Mouse (Mus musculus) Patski (cell line): Measurements from ENCODE around the gene Frmd7. TPM values are rescaled to one million over a fixed set of nuclear protein-coding genes. Genes with fewer than 3 reads are reported as not detected.

Experiments used
- ATAC-seq: fragments of 100-300 bp; one replicate; pipeline ENCODE4 v1.8.0; 2021
- CTCF ChIA-PET: fragments of 350-600 bp; sonication (Branson Sonifier 250); formaldehyde crosslinking; loops from one replicate; lab custom pipeline; 2022; ENCODE audit warnings: inconsistent platforms; lab: Charles Lee
- POLR2A ChIA-PET: fragments of 350-600 bp; sonication (Branson Sonifier 250); formaldehyde crosslinking; loops from one replicate; lab custom pipeline; 2022; ENCODE audit warnings: antibody characterized with exemption, inconsistent platforms; lab: Charles Lee
- DNase-seq: peaks from one replicate; pipeline ENCODE4 v3.0.0-alpha.2; 2011; ENCODE audit warnings: low read depth, low spot score
- H3K27me3 ChIP-seq: fragments of 371-371 bp; one replicate; pipeline ENCODE4 v1.5.1; 2021
- CTCF ChIP-seq: fragments of 100-300 bp; IDR thresholded peaks from one replicate; pipeline ENCODE4 v1.5.1; 2021
- in situ Hi-C: fragments of 300-500 bp; cut with MboI; formaldehyde crosslinking; loops from 3 replicates; pipeline ENCODE4 v1.11.1; 2018; ENCODE audit warnings: low pct_unique_long_range_greater_than_20kb, mixed read lengths
- polyA plus RNA-seq: library from polyadenylated mRNA; unstranded; gene quantifications from one replicate; pipeline ENCODE4 v1.2.3, GENCODE M21; 2021

Gene Frmd7
- polyA plus RNA-seq, 1 experiment from 2014 or later, result not detected

GRCm38 (mm10) chrX:50937117-50937516, 5.4 kb downstream of the Frmd7 start:
- POLR2A ChIA-PET, result no interaction called here
- CTCF ChIA-PET, result interaction anchor here (2.4 kb wide), 1 partner anchor 12 kb away, joined by 6 read pairs; no protein-coding TSS in a partner anchor
- H3K27me3 ChIP-seq, result peaks cover 72% of the 10 kb centered on the region
- no peak for TF ChIP-seq CTCF
- no peak for DNase-seq
- in situ Hi-C loops, result no loop called here
- no peak for ATAC-seq

- H3K27me3 ChIP-seq, result peaks cover 50% of the 10 kb centered on the region
- TF ChIP-seq CTCF, result no peak
- in situ Hi-C loops, result no loop called here
- no peak for ATAC-seq
- DNase-seq, result no peak
- POLR2A ChIA-PET, result interaction anchor here (0.5 kb wide), 1 partner anchor 10 kb away, joined by 3 read pairs; no protein-coding TSS in a partner anchor
- CTCF ChIA-PET, result no interaction called here
Observed at GRCm38 (mm10) chrX:50930309-50930708, 12.2 kb downstream of the Frmd7 start.

GRCm38 (mm10) chrX:50926893-50927545, 15.5 kb downstream of the Frmd7 start:
- ATAC-seq (no peak), DNase-seq (no peak)
- POLR2A ChIA-PET, result no interaction called here
- in situ Hi-C loops, result loop anchor here (10.0 kb wide), 1 partner anchor 252 kb away; no protein-coding TSS in a partner anchor
- no peak for TF ChIP-seq CTCF
- peaks cover 37% of the 10 kb centered on the region for H3K27me3 ChIP-seq
- CTCF ChIA-PET, result no interaction called here

- POLR2A ChIA-PET, result no interaction called here
- TF ChIP-seq CTCF, result peak; percentile 38
- CTCF ChIA-PET, result interaction anchor here (0.9 to 1.3 kb wide), 2 partner anchors 14 to 267 kb away, joined by 4 to 6 read pairs; no protein-coding TSS in a partner anchor
- ATAC-seq (no peak), DNase-seq (no peak)
- in situ Hi-C loops, result loop anchor here (10.0 kb wide), 1 partner anchor 250 kb away; no protein-coding TSS in a partner anchor
- H3K27me3 ChIP-seq, result peaks cover 32% of the 10 kb centered on the region
Observed at GRCm38 (mm10) chrX:50924629-50925364, 17.7 kb downstream of the Frmd7 start.

GRCm38 (mm10) chrX:50918754-50919153, 23.8 kb downstream of the Frmd7 start:
- peaks cover 51% of the 10 kb centered on the region for H3K27me3 ChIP-seq
- in situ Hi-C loops, result no loop called here
- ChIA-PET CTCF (no interaction called here), POLR2A (no interaction called here)
- DNase-seq (no peak), ATAC-seq (no peak)
- no peak for TF ChIP-seq CTCF

- ATAC-seq, result no peak
- no peak for TF ChIP-seq CTCF
- CTCF ChIA-PET, result no interaction called here
Observed at GRCm38 (mm10) chrX:50917389-50917788, 25.1 kb downstream of the Frmd7 start.

GRCm38 (mm10) chrX:50909915-50910314, 32.6 kb downstream of the Frmd7 start:
- DNase-seq (no peak), ATAC-seq (no peak)
- POLR2A ChIA-PET, result no interaction called here
- in situ Hi-C loops, result no loop called here
- CTCF ChIA-PET, result no interaction called here
- no peak for TF ChIP-seq CTCF
- peaks cover 61% of the 10 kb centered on the region for H3K27me3 ChIP-seq

More at GRCm38 (mm10) chrX:50917389-50917788, 25.1 kb downstream of the Frmd7 start:
- POLR2A ChIA-PET, result no interaction called here
- peaks cover 56% of the 10 kb centered on the region for H3K27me3 ChIP-seq
- in situ Hi-C loops, result no loop called here
- DNase-seq, result no peak

GRCm38 (mm10) chrX:50903497-50903896, 39.0 kb downstream of the Frmd7 start:
- no peak for TF ChIP-seq CTCF
- DNase-seq, result no peak
- no peak for ATAC-seq
- peaks cover 53% of the 10 kb centered on the region for H3K27me3 ChIP-seq
- ChIA-PET POLR2A (no interaction called here), CTCF (no interaction called here)
- in situ Hi-C loops, result no loop called here

GRCm38 (mm10) chrX:50887999-50888398, 54.5 kb downstream of the Frmd7 start:
- ChIA-PET POLR2A (no interaction called here), CTCF (no interaction called here)
- ATAC-seq (no peak), DNase-seq (no peak)
- peak; percentile 9 for TF ChIP-seq CTCF
- H3K27me3 ChIP-seq, result peaks cover 93% of the 10 kb centered on the region
- in situ Hi-C loops, result no loop called here

GRCm38 (mm10) chrX:50874246-50875002, 68.1 kb downstream of the Frmd7 start:
- DNase-seq (no peak), ATAC-seq (no peak)
- CTCF ChIA-PET, result no interaction called here
- in situ Hi-C loops, result no loop called here
- TF ChIP-seq CTCF, result no peak
- POLR2A ChIA-PET, result no interaction called here
- peaks cover 75% of the 10 kb centered on the region for H3K27me3 ChIP-seq
